Mouse (Mus musculus) CH12.LX (cell line): Measurements from ENCODE around the gene Gm20431. TPM values are rescaled to one million over a fixed set of nuclear protein-coding genes. Genes with fewer than 3 reads are reported as not detected.

Source experiments
- DNase-seq: peaks from one replicate; pipeline ENCODE4 v3.0.0-alpha.2; 2013; ENCODE audit errors: extremely low read depth
- H3K27ac ChIP-seq: 2 replicates; pipeline ENCODE4 v1.5.1; 2012; ENCODE audit warnings: low read depth, mild to moderate bottlenecking, control low read depth, moderate library complexity; ENCODE audit not compliant: insufficient read depth
- H3K27me3 ChIP-seq: replicated peaks from 2 replicates; pipeline ENCODE3; 2012; ENCODE audit warnings: inconsistent platforms
- H3K36me3 ChIP-seq, 2 experiments: replicated peaks in 1 of 2; 2 replicates each; pipeline versions ENCODE3 to v1.6.1; 2012; ENCODE audit warnings: inconsistent platforms in 1 of 2, low read length in 1 of 2, mild to moderate bottlenecking in 1 of 2, mixed read lengths in 1 of 2, moderate library complexity in 1 of 2; ENCODE audit not compliant: control insufficient read depth in 1 of 2, insufficient read depth in 1 of 2
- H3K4me1 ChIP-seq, 2 experiments: 2 replicates each; pipeline ENCODE4 v1.6.1; 2012; ENCODE audit warnings: inconsistent platforms in 1 of 2, moderate library complexity in 1 of 2; ENCODE audit not compliant: insufficient read depth in 2 of 2, control insufficient read depth in 1 of 2
- H3K4me2 ChIP-seq: 2 replicates; pipeline ENCODE4 v1.6.1; 2012; ENCODE audit warnings: low read depth, mild to moderate bottlenecking, control low read depth; ENCODE audit not compliant: poor library complexity, insufficient read depth, severe bottlenecking
- H3K4me3 ChIP-seq, 3 experiments: fragments of 150-350 bp in 1 of 3; sonication (generic) in 1 of 3; replicated peaks in 1 of 3; 2 replicates each; pipeline versions ENCODE3 to v1.5.1; 2011 to 2012; ENCODE audit warnings: low read depth in 2 of 3, low read length in 2 of 3, mild to moderate bottlenecking in 2 of 3, moderate library complexity in 2 of 3, control low read depth in 1 of 3, improper control_type of control experiment in 1 of 3, inconsistent platforms in 1 of 3, mixed read lengths in 1 of 3; ENCODE audit not compliant: poor library complexity in 1 of 3
- H3K79me2 ChIP-seq: replicated peaks from 2 replicates; pipeline ENCODE4 v1.6.1; 2012; ENCODE audit warnings: mild to moderate bottlenecking, moderate library complexity; ENCODE audit not compliant: control insufficient read depth, poor library complexity, insufficient read depth, severe bottlenecking; ENCODE audit errors: extremely low read depth
- H3K9ac ChIP-seq: 2 replicates; pipeline ENCODE4 v1.6.1; 2012; ENCODE audit warnings: low read depth, mild to moderate bottlenecking, control low read depth, moderate library complexity; ENCODE audit not compliant: insufficient read depth
- H3K9me3 ChIP-seq: replicated peaks from 2 replicates; pipeline ENCODE3; 2012; ENCODE audit warnings: low read length, inconsistent platforms, mixed read lengths
- CHD2 ChIP-seq: IDR thresholded peaks from 2 replicates; pipeline ENCODE4 v1.6.1; 2011; ENCODE audit warnings: low read length, improper control_type of control experiment
- CTCF ChIP-seq, 2 experiments: IDR thresholded peaks in 1 of 2; conservative IDR thresholded peaks in 1 of 2; 2 replicates each; pipeline ENCODE4 v1.5.1; 2011 to 2012; ENCODE audit warnings: low read depth in 2 of 2, low read length in 2 of 2, improper control_type of control experiment in 1 of 2, inconsistent platforms in 1 of 2, mild to moderate bottlenecking in 1 of 2, moderate library complexity in 1 of 2
- E2F4 ChIP-seq: IDR thresholded peaks from 2 replicates; pipeline ENCODE4 v1.6.1; 2011; ENCODE audit warnings: low read depth, low read length, improper control_type of control experiment; ENCODE audit not compliant: insufficient replicate concordance
- ELF1 ChIP-seq: IDR thresholded peaks from 2 replicates; pipeline ENCODE4 v1.6.1; 2014; ENCODE audit warnings: low read depth, mild to moderate bottlenecking, inconsistent platforms, low read length, improper control_type of control experiment
- EP300 ChIP-seq: IDR thresholded peaks from 2 replicates; pipeline ENCODE4 v1.6.1; 2011; ENCODE audit warnings: low read length, improper control_type of control experiment
- GABPA ChIP-seq: IDR thresholded peaks from 2 replicates; pipeline ENCODE4 v1.6.1; 2012; ENCODE audit warnings: low read depth, low read length, improper control_type of control experiment, inconsistent platforms; ENCODE audit not compliant: insufficient replicate concordance
- IRF4 ChIP-seq: IDR thresholded peaks from 2 replicates; pipeline ENCODE4 v1.6.1; 2014; ENCODE audit warnings: low read depth, mild to moderate bottlenecking, inconsistent platforms, low read length, improper control_type of control experiment
- JUN ChIP-seq: IDR thresholded peaks from 2 replicates; pipeline ENCODE4 v1.6.1; 2011; ENCODE audit warnings: low read depth, mild to moderate bottlenecking, low read length, improper control_type of control experiment, moderate library complexity; ENCODE audit not compliant: insufficient read depth
- JUND ChIP-seq: conservative IDR thresholded peaks from 2 replicates; pipeline ENCODE4 v1.6.1; 2011; ENCODE audit warnings: low read depth, low read length, improper control_type of control experiment
- MAFK ChIP-seq: IDR thresholded peaks from 2 replicates; pipeline ENCODE4 v1.6.1; 2011; ENCODE audit warnings: low read length, improper control_type of control experiment; ENCODE audit not compliant: insufficient replicate concordance
- MAX ChIP-seq: IDR thresholded peaks from 2 replicates; pipeline ENCODE4 v1.6.1; 2011; ENCODE audit warnings: low read length, improper control_type of control experiment
- MXI1 ChIP-seq: IDR thresholded peaks from 2 replicates; pipeline ENCODE4 v1.6.1; 2011; ENCODE audit warnings: mild to moderate bottlenecking, low read depth, low read length, improper control_type of control experiment
- MYC ChIP-seq: IDR thresholded peaks from 2 replicates; pipeline ENCODE4 v1.6.1; 2011; ENCODE audit warnings: low read depth, mild to moderate bottlenecking, improper control_type of control experiment, low read length
- POLR2A ChIP-seq: IDR thresholded peaks from 2 replicates; pipeline ENCODE4 v1.6.1; 2011; ENCODE audit warnings: low read depth, mild to moderate bottlenecking, improper control_type of control experiment, low read length
- POLR2AphosphoS2 ChIP-seq: IDR thresholded peaks from 2 replicates; pipeline ENCODE4 v1.6.1; 2011; ENCODE audit warnings: low read depth, low read length, improper control_type of control experiment
- RAD21 ChIP-seq: IDR thresholded peaks from 2 replicates; pipeline ENCODE4 v1.6.1; 2011; ENCODE audit warnings: low read depth, mild to moderate bottlenecking, low read length, improper control_type of control experiment, moderate library complexity
- RCOR1 ChIP-seq: conservative IDR thresholded peaks from 2 replicates; pipeline ENCODE4 v1.6.1; 2012; ENCODE audit warnings: low read depth, mild to moderate bottlenecking, inconsistent platforms, low read length, improper control_type of control experiment
- SMC3 ChIP-seq: IDR thresholded peaks from 2 replicates; pipeline ENCODE4 v1.6.1; 2011; ENCODE audit warnings: low read depth, low read length, improper control_type of control experiment
- TBP ChIP-seq: conservative IDR thresholded peaks from 2 replicates; pipeline ENCODE4 v1.6.1; 2011; ENCODE audit warnings: low read depth, low read length, improper control_type of control experiment
- TCF12 ChIP-seq: IDR thresholded peaks from 2 replicates; pipeline ENCODE4 v1.6.1; 2014; ENCODE audit warnings: low read depth, mild to moderate bottlenecking, inconsistent platforms, low read length, improper control_type of control experiment
- UBTF ChIP-seq: IDR thresholded peaks from 2 replicates; pipeline ENCODE4 v1.6.1; 2012; ENCODE audit warnings: low read depth, mild to moderate bottlenecking, inconsistent platforms, low read length, improper control_type of control experiment, moderate library complexity
- USF2 ChIP-seq: conservative IDR thresholded peaks from 2 replicates; pipeline ENCODE4 v1.6.1; 2011; ENCODE audit warnings: low read depth, low read length, improper control_type of control experiment
- ZC3H11A ChIP-seq: IDR thresholded peaks from 2 replicates; pipeline ENCODE4 v1.6.1; 2012; ENCODE audit warnings: low read depth, mild to moderate bottlenecking, inconsistent platforms, low read length, improper control_type of control experiment
- ZNF384 ChIP-seq: IDR thresholded peaks from 2 replicates; pipeline ENCODE4 v1.6.1; 2012; ENCODE audit warnings: low read depth, low read length, improper control_type of control experiment, inconsistent platforms
- dilution Hi-C: fragments of 300-500 bp; cut with MboI; formaldehyde crosslinking; loops from 2 replicates; pipeline ENCODE4 v1.14.3; 2020; ENCODE audit warnings: low sequenced_read_pairs; ENCODE audit not compliant: extremely low pct_unique_long_range_greater_than_20kb, extremely low pct_ligation_motif_present
- in situ Hi-C: fragments of 300-500 bp; cut with MboI; formaldehyde crosslinking; loops from 3 replicates; pipeline ENCODE4 v1.14.3; 2019; ENCODE audit warnings: low sequenced_read_pairs, low pct_ligation_motif_present, low pct_unique_long_range_greater_than_20kb, mixed read lengths
- polyA plus RNA-seq: library from polyadenylated mRNA; unstranded; fragments of >175 nt; gene quantifications from 2 replicates; pipeline ENCODE4 v1.2.1, GENCODE M21; 2012; ENCODE audit warnings: low read depth; ENCODE audit not compliant: insufficient read length
- total RNA-seq, 2 experiments: library from RNA; depleted of rRNA; stranded (reverse); fragments of 300-350 nt in 1 of 2; fragments of >200 nt in 1 of 2; gene quantifications; 2 replicates each; pipeline ENCODE4 v1.2.3; 2012 to 2014

The Gm20431 gene
- total and polyA plus RNA-seq, 3 experiments = 2.4 to 15.0 TPM; not detected in 1

DNA sequence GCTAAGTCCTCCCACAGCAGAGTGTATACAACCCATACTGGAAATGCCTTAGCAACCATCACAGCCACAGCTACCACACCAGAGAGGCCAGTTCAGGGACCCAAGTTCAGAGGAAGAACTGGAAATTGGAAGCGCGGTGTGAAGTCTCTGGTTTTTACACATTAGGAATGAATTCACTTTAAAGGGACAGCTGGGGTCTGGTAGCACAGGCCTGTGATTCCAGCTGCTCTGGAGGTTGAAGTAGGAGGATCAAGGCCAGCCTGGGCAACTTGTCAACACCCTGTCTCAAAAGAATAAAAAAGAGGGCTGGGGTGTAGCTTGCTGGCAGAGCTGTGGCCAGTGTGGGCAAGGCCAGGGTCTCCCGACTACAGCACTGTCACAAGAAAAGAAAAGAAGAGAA, 24.6 kb upstream of the Gm20431 start:
- Histone ChIP-seq H3K4me3 (no peak overlapping the region), H3K79me2 (no peaks in the 10 kb centered on the region), H3K36me3 (no peaks in the 10 kb centered on the region), H3K27ac (no peak overlapping the region), H3K27me3 (peaks cover 74% of the 10 kb centered on the region), H3K9me3 (peaks cover 10% of the 10 kb centered on the region), H3K9ac (no peak overlapping the region), H3K4me2 (no peak overlapping the region), H3K4me1 (peaks cover 0 to 8% of the 10 kb centered on the region in 2 experiments; a peak in 2 of 4 replicates)
- DNase-seq = no peak
- dilution Hi-C loops (loop anchor here (25.0 kb wide), 1 partner anchor 201 kb away; no protein-coding TSS in a partner anchor), in situ Hi-C loops (loop anchor here (5.0 kb wide), 1 partner anchor 211 kb away; no protein-coding TSS in a partner anchor)
- no peak for TF ChIP-seq MAFK
- TF ChIP-seq MXI1 = no peak
- no peak for TF ChIP-seq POLR2AphosphoS2
- TF ChIP-seq POLR2A = no peak
- no peak for TF ChIP-seq TCF12
- TF ChIP-seq USF2 = no peak
- no peak for TF ChIP-seq JUND
- TF ChIP-seq CTCF (conservative IDR thresholded peaks at IDR 0.05 in 1 of 2, IDR thresholded peaks at IDR 0.05 in 1 of 2; ENCODE audit: low read depth in 2 of 2, low read length in 2 of 2) = no peak
- no peak for TF ChIP-seq EP300
- TF ChIP-seq MYC = no peak
- TF ChIP-seq RAD21 = no peak
- TF ChIP-seq CHD2 = no peak
- TF ChIP-seq ZC3H11A = no peak

DNA sequence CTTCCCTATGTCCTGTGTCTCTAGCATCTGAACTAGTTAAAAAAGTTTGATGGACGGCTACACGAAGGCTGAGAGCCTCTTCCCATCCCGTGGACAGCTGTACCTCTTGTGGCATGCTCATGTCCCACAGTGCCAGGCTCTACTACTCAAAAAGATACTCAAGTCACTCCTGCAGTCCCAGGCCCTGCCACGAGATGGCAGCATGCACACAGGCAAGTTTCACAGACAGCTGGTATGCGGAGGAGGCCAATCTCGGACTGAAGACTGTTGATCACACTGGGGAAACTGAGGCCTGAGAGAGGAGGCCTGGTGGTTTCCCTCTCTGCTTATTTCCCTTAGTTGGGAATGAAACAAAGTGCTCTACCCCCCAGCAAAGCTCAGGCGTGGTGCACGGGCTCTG, 23.8 kb upstream of the Gm20431 start:
- H3K4me1 ChIP-seq = peaks cover 4 to 8% of the 10 kb centered on the region in 2 experiments; a peak in 3 of 4 replicates
- H3K4me2 ChIP-seq = no peak overlapping the region
- no peak overlapping the region for H3K9ac ChIP-seq
- peak; percentile 89 for DNase-seq
- H3K36me3 ChIP-seq = no peaks in the 10 kb centered on the region
- dilution Hi-C loops = loop anchor here (25.0 kb wide), 1 partner anchor 202 kb away; no protein-coding TSS in a partner anchor
- in situ Hi-C loops = loop anchor here (5.0 kb wide), 1 partner anchor 212 kb away; no protein-coding TSS in a partner anchor
- no peaks in the 10 kb centered on the region for H3K79me2 ChIP-seq
- peaks cover 12% of the 10 kb centered on the region for H3K9me3 ChIP-seq
- no peak overlapping the region for H3K4me3 ChIP-seq
- H3K27ac ChIP-seq = no peak overlapping the region
- peaks cover 69% of the 10 kb centered on the region for H3K27me3 ChIP-seq
- TF ChIP-seq ZC3H11A (peak; percentile 94), IRF4 (peak; percentile 36; the same call in 1 of the 2 replicates), E2F4 (no peak), MXI1 (no peak), POLR2A (no peak), RCOR1 (no peak), TCF12 (0 out of 2 replicates have a peak, but pooled peaks have one; percentile 33), JUN (no peak), POLR2AphosphoS2 (no peak), UBTF (no peak), MYC (no peak), MAX (no peak), ZNF384 (no peak), GABPA (no peak), RAD21 (peak; percentile 99), SMC3 (peak; percentile 99), TBP (no peak), CTCF (conservative IDR thresholded peaks at IDR 0.05 in 1 of 2, IDR thresholded peaks at IDR 0.05 in 1 of 2; ENCODE audit: low read depth in 2 of 2, low read length in 2 of 2) (peak; percentile 90 to 99), MAFK (no peak), ELF1 (no peak), EP300 (no peak), USF2 (no peak)
